Mouse (Mus musculus): Measurements from ENCODE around the gene Fancc.
A peak's percentile ranks its signal among the peaks of the same experiment; 100 is the strongest.

The Fancc gene

GRCm38 (mm10) chr13:63246332-63246940 is 250.6 kb downstream of the Fancc start:
- peak; percentile 60 for DNase-seq (ENCODE audit: low read depth, low spot score)

- peak; percentile 71 for DNase-seq (ENCODE audit: low read depth, low spot score)
Observed at GRCm38 (mm10) chr13:63245812-63246211, 251.3 kb downstream of the Fancc start.

- DNase-seq (ENCODE audit: low read depth, low spot score), result no peak
Observed at GRCm38 (mm10) chr13:63245218-63245617, 251.9 kb downstream of the Fancc start.

- no peak for DNase-seq (ENCODE audit: low read depth, low spot score)
Observed at GRCm38 (mm10) chr13:63244425-63244824, 252.7 kb downstream of the Fancc start.

GRCm38 (mm10) chr13:63243586-63243985 is 253.5 kb downstream of the Fancc start:
- DNase-seq (ENCODE audit: low read depth, low spot score), result peak; percentile 68

- DNase-seq (ENCODE audit: low read depth, low spot score), result no peak
Observed at GRCm38 (mm10) chr13:63242401-63243192, 254.5 kb downstream of the Fancc start.

GRCm38 (mm10) chr13:63241665-63242064 is 255.4 kb downstream of the Fancc start:
- DNase-seq (ENCODE audit: low read depth, low spot score), result no peak

- no peak for DNase-seq (ENCODE audit: low read depth, low spot score)
Observed at GRCm38 (mm10) chr13:63240835-63241234, 256.2 kb downstream of the Fancc start.

GRCm38 (mm10) chr13:63239877-63240671 is 257.0 kb downstream of the Fancc start:
- DNase-seq (ENCODE audit: low read depth, low spot score), result peak; percentile 91

GRCm38 (mm10) chr13:63239301-63239804 is 257.7 kb downstream of the Fancc start:
- DNase-seq (ENCODE audit: low read depth, low spot score), result no peak

GRCm38 (mm10) chr13:63238045-63238444 is 259.0 kb downstream of the Fancc start:
- peak; percentile 71 for DNase-seq (ENCODE audit: low read depth, low spot score)

- no peak for DNase-seq (ENCODE audit: low read depth, low spot score)
Observed at GRCm38 (mm10) chr13:63236159-63236893, 260.8 kb downstream of the Fancc start.

GRCm38 (mm10) chr13:63235551-63235950 is 261.5 kb downstream of the Fancc start:
- no peak for DNase-seq (ENCODE audit: low read depth, low spot score)
